Comparison of ENCODE assay signal across 14 mouse cellular contexts in genomic region chr19:32271455-32272200, GRCm38 (mm10).
A peak's percentile ranks its signal among the peaks of the same experiment; 100 is the strongest.
DNase-seq lines count a peak whose midpoint lies in the region; ATAC-seq and TF ChIP-seq lines count a peak whose summit lies in the region.
"Had no signal": no experiment of that assay in that cellular context is flagged by ENCODE, and none has a peak within 500 bp of the region (broad histone marks: within the 10 kb centered on the region; RNA-seq: fewer than 3 reads in every experiment).

No protein-coding gene starts in this region.

- no peaks in the 10 kb centered on the region for H3K27me3 ChIP-seq in heart, embryonic 14.5 days (ENCODE audit: control insufficient read depth, insufficient read depth, low read length)
- H3K27me3 ChIP-seq in liver, embryonic 15.5 days, result no peaks in the 10 kb centered on the region
- H3K27me3 ChIP-seq in midbrain, embryonic 16.5 days (ENCODE audit: control insufficient read depth, insufficient read depth, low read depth, low read length), result no peaks in the 10 kb centered on the region
- H3K27me3 ChIP-seq: midbrain, embryonic 12.5 days had no signal

- H3K27ac ChIP-seq in heart, embryonic 14.5 days (replicated peaks in 1 of 2; ENCODE audit: control insufficient read depth in 1 of 2, insufficient read depth in 1 of 2, low read depth in 2 of 2, low read length in 2 of 2), result peak overlapping the region; percentile 20 to 44
- H3K27ac ChIP-seq in bone marrow, adult 2 months (ENCODE audit: control insufficient read depth, insufficient read depth, low read depth, low read length, poor library complexity), result peak overlapping the region; percentile 54; the same call in 1 of the 2 replicates
- H3K27ac ChIP-seq in liver, embryonic 15.5 days (replicated peaks), result peak overlapping the region; percentile 99
- no peak overlapping the region for H3K27ac ChIP-seq in midbrain, embryonic 16.5 days (ENCODE audit: low read length)
- H3K27ac ChIP-seq: midbrain, embryonic 12.5 days had no signal

- H3K4me2 ChIP-seq in heart, embryonic 14.5 days (ENCODE audit: low read length), result no peak overlapping the region
- peak overlapping the region; percentile 74 for H3K4me2 ChIP-seq in liver, embryonic 15.5 days
- no peak overlapping the region for H3K4me2 ChIP-seq in midbrain, embryonic 16.5 days (ENCODE audit: low read length)
- H3K4me2 ChIP-seq: midbrain, embryonic 12.5 days had no signal

- intact Hi-C loops in heart, postnatal 36 days (cut with DNase I), result no loop called here

- no peaks in the 10 kb centered on the region for H3K36me3 ChIP-seq in heart, embryonic 14.5 days (ENCODE audit: control insufficient read depth, insufficient read depth, low read length)
- H3K36me3 ChIP-seq in liver, embryonic 15.5 days (replicated peaks), result no peaks in the 10 kb centered on the region
- H3K36me3 ChIP-seq in midbrain, embryonic 16.5 days (ENCODE audit: control insufficient read depth, insufficient read depth, low read length), result no peaks in the 10 kb centered on the region
- H3K36me3 ChIP-seq: midbrain, embryonic 12.5 days had no signal

- ATAC-seq in heart, embryonic 14.5 days (ENCODE audit: insufficient number of reproducible peaks, insufficient read depth, low FRiP score, low read depth), result no peak
- peak; percentile 33 for ATAC-seq in CD4-positive, CD25-positive, alpha-beta regulatory T cell, adult 4 months
- peak; percentile 44 for ATAC-seq in liver, embryonic 15.5 days (ENCODE audit: insufficient read depth)
- ATAC-seq in midbrain, embryonic 16.5 days, result no peak

- TF ChIP-seq CTCF in bone marrow, adult 2 months (IDR thresholded peaks at IDR 0.05; ENCODE audit: control insufficient read depth, insufficient read depth, low read length), result no peak

- no peak for DNase-seq in heart, postnatal 36 days
- no peak for DNase-seq in kidney, adult 18-20 months
- DNase-seq in layer of hippocampus, adult 11-12 months (ENCODE audit: low spot score), result no peak
- DNase-seq: adrenal gland, postnatal 10 days; cerebellum, postnatal 14 days; gastrocnemius, postnatal 25 days; kidney, adult 2 months; left cerebral cortex, postnatal 4 days had no signal

- WGBS in heart, embryonic 14.5 days, result 79% methylated on average over 11 of the region's 11 CpGs
- WGBS in bone marrow, adult 2 months, result 34% methylated on average over 11 of the region's 11 CpGs
- 29% methylated on average over 11 of the region's 11 CpGs for WGBS in liver, embryonic 15.5 days (ENCODE audit: insufficient replicate concordance)
- 91% methylated on average over 11 of the region's 11 CpGs for WGBS in midbrain, embryonic 16.5 days

- no peak overlapping the region for H3K4me3 ChIP-seq in heart, embryonic 14.5 days (ENCODE audit: control insufficient read depth in 1 of 2, insufficient read depth in 1 of 2, low read depth in 1 of 2, low read length in 2 of 2)
- peak overlapping the region; percentile 18 for H3K4me3 ChIP-seq in bone marrow, adult 2 months (replicated peaks; ENCODE audit: control insufficient read depth, low read depth, low read length)
- H3K4me3 ChIP-seq in liver, embryonic 15.5 days (replicated peaks), result peak overlapping the region; percentile 47
- no peak overlapping the region for H3K4me3 ChIP-seq in midbrain, embryonic 16.5 days (ENCODE audit: low read depth, low read length)
- H3K4me3 ChIP-seq: midbrain, embryonic 12.5 days had no signal

- no peak overlapping the region for H3K9ac ChIP-seq in heart, embryonic 14.5 days (ENCODE audit: low read length)
- H3K9ac ChIP-seq in liver, embryonic 15.5 days, result peak overlapping the region; percentile 61
- no peak overlapping the region for H3K9ac ChIP-seq in midbrain, embryonic 16.5 days (ENCODE audit: low read depth, low read length)
- H3K9ac ChIP-seq: midbrain, embryonic 12.5 days had no signal

- no peaks in the 10 kb centered on the region for H3K9me3 ChIP-seq in heart, embryonic 14.5 days (ENCODE audit: control insufficient read depth, low read length)
- H3K9me3 ChIP-seq in liver, embryonic 15.5 days (replicated peaks), result no peaks in the 10 kb centered on the region
- no peaks in the 10 kb centered on the region for H3K9me3 ChIP-seq in midbrain, embryonic 16.5 days (replicated peaks; ENCODE audit: control insufficient read depth, low read length, poor library complexity, severe bottlenecking)
- H3K9me3 ChIP-seq: midbrain, embryonic 12.5 days had no signal

- peaks cover 29% of the 10 kb centered on the region in 2 experiments for H3K4me1 ChIP-seq in heart, embryonic 14.5 days (ENCODE audit: control insufficient read depth in 2 of 2, insufficient read depth in 2 of 2, low read length in 2 of 2)
- peaks cover 27% of the 10 kb centered on the region for H3K4me1 ChIP-seq in bone marrow, adult 2 months (ENCODE audit: control insufficient read depth, insufficient read depth, low read length)
- H3K4me1 ChIP-seq in liver, embryonic 15.5 days (replicated peaks), result peaks cover 83% of the 10 kb centered on the region
- H3K4me1 ChIP-seq in midbrain, embryonic 16.5 days (ENCODE audit: control insufficient read depth, insufficient read depth, low read length), result no peaks in the 10 kb centered on the region
- H3K4me1 ChIP-seq: midbrain, embryonic 12.5 days had no signal

- TF ChIP-seq POLR2A in bone marrow, adult 2 months (IDR thresholded peaks at IDR 0.05; ENCODE audit: borderline replicate concordance, control insufficient read depth, low read depth, low read length), result no peak

Comparison
In these comparisons a context has a peak if more than half of its experiments do, and no peak if none do; other contexts are left out.
1. ATAC-seq: peak in CD4-positive, CD25-positive, alpha-beta regulatory T cell, adult 4 months (single experiment) and liver, embryonic 15.5 days (single experiment); none in heart, embryonic 14.5 days (single experiment) and midbrain, embryonic 16.5 days (single experiment).
2. H3K4me3 ChIP-seq: peak in bone marrow, adult 2 months (single experiment) and liver, embryonic 15.5 days (single experiment); none in heart, embryonic 14.5 days (0 of 2) and midbrain, embryonic 16.5 days (single experiment).